Mouse (Mus musculus): ENCODE results near the gene Ppip5k2.
A peak's percentile ranks its signal among the peaks of the same experiment; 100 is the strongest.

The Ppip5k2 gene

GRCm38 (mm10) chr1:97759841-97760240 lies 10.4 kb downstream of the Ppip5k2 start:
- no peak for DNase-seq (ENCODE audit: low read depth, low spot score)

GRCm38 (mm10) chr1:97754392-97754791 lies 15.8 kb downstream of the Ppip5k2 start:
- DNase-seq (ENCODE audit: low read depth, low spot score) = no peak

- no peak for DNase-seq (ENCODE audit: low read depth, low spot score)
Observed at GRCm38 (mm10) chr1:97753216-97753615, 17.0 kb downstream of the Ppip5k2 start.

DNA sequence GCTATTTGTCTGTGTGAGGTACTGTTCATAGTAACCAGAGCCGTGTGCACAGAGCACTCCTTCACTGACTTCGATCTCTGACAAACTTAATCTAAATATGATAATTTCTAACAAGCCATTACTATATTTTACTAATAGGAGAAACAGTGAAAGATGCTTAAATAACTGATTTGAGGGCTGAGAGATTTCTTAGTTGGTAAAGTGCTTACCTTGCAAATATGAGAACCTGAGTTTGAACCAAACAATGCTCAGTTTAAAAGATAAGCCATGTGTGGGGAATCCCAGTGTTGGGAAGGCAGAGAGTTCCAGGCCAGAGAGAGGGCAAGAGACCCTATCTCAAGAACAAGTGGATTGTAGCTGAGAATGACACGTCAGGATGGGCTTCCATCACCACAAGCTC lies 22.0 kb downstream of the Ppip5k2 start:
- DNase-seq (ENCODE audit: low read depth, low spot score) = no peak

- DNase-seq (ENCODE audit: low read depth, low spot score) = no peak
Observed at GRCm38 (mm10) chr1:97746261-97746660, 23.9 kb downstream of the Ppip5k2 start.

DNA sequence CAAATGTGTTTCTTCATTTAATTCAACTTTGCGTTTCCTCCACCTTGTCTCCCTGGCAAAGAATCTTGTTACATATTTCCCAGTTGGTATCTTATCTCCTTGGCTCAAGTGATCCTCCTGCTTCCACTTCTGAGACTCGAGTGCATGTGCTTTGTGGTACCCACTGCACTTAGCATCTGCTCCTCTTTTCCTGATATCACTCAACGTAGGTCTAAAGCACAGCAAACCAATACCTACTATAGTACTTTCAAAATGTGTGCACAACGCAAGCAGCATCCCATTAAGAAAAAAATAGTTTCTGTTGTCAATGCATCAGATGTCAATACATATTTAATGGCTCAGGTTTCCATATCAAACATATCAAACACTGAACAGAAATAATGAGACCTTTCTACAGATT lies 24.5 kb downstream of the Ppip5k2 start:
- DNase-seq (ENCODE audit: low read depth, low spot score) = no peak

- no peak for DNase-seq (ENCODE audit: low read depth, low spot score)
Observed at GRCm38 (mm10) chr1:97743063-97743462, 27.1 kb downstream of the Ppip5k2 start.

DNA sequence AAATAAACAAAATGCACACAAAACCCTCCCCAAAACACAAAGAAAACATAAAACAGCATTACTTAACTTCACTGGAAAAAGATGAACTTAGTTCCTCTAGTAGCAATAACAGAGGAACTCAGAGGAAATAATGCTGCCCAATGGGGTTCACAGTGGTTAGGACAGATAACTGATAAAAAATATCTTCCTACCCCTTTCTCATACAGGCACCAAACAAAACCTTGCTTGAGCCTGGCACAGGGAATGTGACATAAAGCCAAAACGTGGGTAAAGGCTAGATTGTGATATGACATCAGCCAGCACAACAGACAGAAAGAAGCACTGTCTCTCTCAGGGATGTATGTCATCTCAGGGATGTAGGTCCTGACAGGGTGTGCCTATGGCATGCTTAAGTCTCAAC lies 40.9 kb downstream of the Ppip5k2 start:
- DNase-seq (ENCODE audit: low read depth, low spot score) = no peak

- no peak for DNase-seq (ENCODE audit: low read depth, low spot score)
Observed at GRCm38 (mm10) chr1:97726730-97727129, 43.5 kb downstream of the Ppip5k2 start.

DNA sequence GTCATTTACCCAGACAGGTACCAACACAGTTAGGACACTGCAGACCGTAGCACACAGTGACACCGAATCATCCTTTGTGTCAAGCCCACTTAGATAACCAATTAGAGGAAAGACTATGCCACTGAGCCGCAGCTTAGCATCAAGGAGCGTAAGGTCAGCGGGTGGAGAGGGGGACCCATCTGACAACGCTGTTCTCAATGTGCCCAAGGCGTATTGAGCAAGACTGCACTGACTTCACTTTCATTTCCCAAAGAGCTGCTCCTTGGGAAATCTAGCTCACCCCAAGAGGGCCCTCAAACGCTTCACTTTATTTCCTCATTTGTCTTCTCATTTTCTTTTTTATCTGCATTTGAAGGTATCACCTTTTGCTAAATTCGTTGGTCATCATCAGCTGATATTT lies 51.8 kb downstream of the Ppip5k2 start:
- DNase-seq (ENCODE audit: low read depth, low spot score) = no peak

- no peak for DNase-seq (ENCODE audit: low read depth, low spot score)
Observed at GRCm38 (mm10) chr1:97714334-97714868, 55.8 kb downstream of the Ppip5k2 start.

GRCm38 (mm10) chr1:97710520-97710919 lies 59.7 kb downstream of the Ppip5k2 start:
- no peak for DNase-seq (ENCODE audit: low read depth, low spot score)

DNA sequence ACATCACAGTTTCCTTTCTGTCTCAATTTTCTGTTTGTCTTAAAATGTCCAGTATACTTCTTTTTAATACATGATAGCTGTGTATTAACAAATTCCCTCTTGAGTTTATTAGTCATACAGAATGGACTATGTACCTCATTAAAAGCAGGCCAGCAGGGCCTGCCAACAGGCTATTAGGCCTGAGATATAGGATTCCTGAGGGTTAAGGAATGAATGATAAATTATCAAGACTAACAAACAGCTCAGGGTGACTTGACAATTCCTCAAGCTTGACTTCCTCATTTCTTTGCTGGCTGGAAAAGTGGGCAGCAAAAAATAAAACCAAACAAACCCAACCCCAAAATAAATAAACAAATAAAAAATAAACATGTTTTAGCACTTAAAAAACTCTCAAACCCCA lies 64.8 kb downstream of the Ppip5k2 start:
- DNase-seq (ENCODE audit: low read depth, low spot score) = no peak

GRCm38 (mm10) chr1:97704646-97705045 lies 65.6 kb downstream of the Ppip5k2 start:
- DNase-seq (ENCODE audit: low read depth, low spot score) = no peak

GRCm38 (mm10) chr1:97698956-97699570 lies 71.1 kb downstream of the Ppip5k2 start:
- no peak for DNase-seq (ENCODE audit: low read depth, low spot score)

GRCm38 (mm10) chr1:97697273-97697672 lies 72.9 kb downstream of the Ppip5k2 start:
- no peak for DNase-seq (ENCODE audit: low read depth, low spot score)

DNA sequence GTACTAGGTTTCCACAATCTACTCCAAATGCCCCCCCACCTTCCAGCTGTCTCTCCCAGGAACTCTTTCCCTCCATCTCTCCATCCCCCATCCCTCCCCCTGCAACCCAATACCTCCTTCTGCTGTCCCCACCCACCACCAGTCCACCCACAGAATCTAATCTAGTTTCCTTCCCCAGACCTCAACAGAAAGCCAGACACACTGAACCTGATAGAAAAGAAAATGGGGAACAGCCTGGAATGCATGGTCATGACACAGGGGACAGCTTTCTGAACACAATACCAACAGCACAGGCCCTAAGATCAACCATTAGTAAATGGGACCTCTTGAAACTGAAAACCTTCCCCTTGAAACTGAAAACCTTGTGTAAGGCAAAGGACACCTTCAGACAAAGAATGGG lies 76.4 kb downstream of the Ppip5k2 start:
- DNase-seq (ENCODE audit: low read depth, low spot score) = no peak

GRCm38 (mm10) chr1:97688756-97689155 lies 81.5 kb downstream of the Ppip5k2 start:
- peak; percentile 22 for DNase-seq (ENCODE audit: low read depth, low spot score)

- DNase-seq (ENCODE audit: low read depth, low spot score) = no peak
Observed at GRCm38 (mm10) chr1:97676526-97677177, 93.6 kb downstream of the Ppip5k2 start.

DNA sequence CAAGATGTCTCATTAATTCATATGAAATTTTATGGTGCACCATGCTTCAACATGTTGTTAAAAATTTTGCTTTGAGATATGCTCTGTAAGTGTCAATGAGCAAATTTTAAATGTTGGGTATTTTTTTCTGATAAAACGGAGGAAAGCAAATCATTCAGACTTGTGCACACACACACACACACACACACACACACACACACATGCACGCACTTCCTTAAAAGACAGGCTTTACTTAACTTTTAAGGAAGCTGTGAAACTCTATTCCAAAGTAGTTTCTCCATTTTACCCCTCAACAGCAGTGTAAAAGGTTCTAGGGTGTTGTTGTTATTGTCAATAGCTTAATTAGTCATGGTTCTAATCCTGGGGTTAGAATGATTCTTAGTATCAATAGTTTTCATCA lies 94.1 kb downstream of the Ppip5k2 start:
- no peak for DNase-seq (ENCODE audit: low read depth, low spot score)

- DNase-seq (ENCODE audit: low read depth, low spot score) = no peak
Observed at GRCm38 (mm10) chr1:97672849-97673248, 97.4 kb downstream of the Ppip5k2 start.

- DNase-seq (ENCODE audit: low read depth, low spot score) = no peak
Observed at GRCm38 (mm10) chr1:97667288-97667687, 102.9 kb downstream of the Ppip5k2 start.

- no peak for DNase-seq (ENCODE audit: low read depth, low spot score)
Observed at GRCm38 (mm10) chr1:97662324-97662723, 107.9 kb downstream of the Ppip5k2 start.

All from WW6 (cell line).